Mouse (Mus musculus) E14TG2a.4 (cell line): ENCODE results near the gene Tmco3.

ENCODE experiments used
- CTCF ChIP-seq: conservative IDR thresholded peaks from 2 replicates; pipeline ENCODE4 v1.5.1; 2014; ENCODE audit warnings: low read length
- NANOG ChIP-seq: IDR thresholded peaks from 2 replicates; pipeline ENCODE4 v1.6.1; 2014; ENCODE audit warnings: borderline replicate concordance, low read length, mixed read lengths
- POU5F1 ChIP-seq: IDR thresholded peaks from 2 replicates; pipeline ENCODE4 v1.6.1; 2014; ENCODE audit warnings: low read length, borderline replicate concordance

- no peak for TF ChIP-seq CTCF
- no peak for TF ChIP-seq NANOG
- no peak for TF ChIP-seq POU5F1
Measured at GRCm38 (mm10) chr8:13352601-13353000, 64.6 kb downstream of the Tmco3 start.
